Mouse (Mus musculus) heart, postnatal 0 days (tissue): ENCODE measurements around the gene Vps26c. TPM values are rescaled to one million over a fixed set of nuclear protein-coding genes. Genes with fewer than 3 reads are reported as not detected.

Experiments
- ATAC-seq: fragments of 200-750 bp; cut with Nextera tagmentation; 2 replicates; pipeline ENCODE4 v1.8.0; 2017; ENCODE audit warnings: low read depth, moderate number of reproducible peaks, moderate library complexity; ENCODE audit not compliant: insufficient read depth
- DNase-seq: peaks from one replicate; pipeline ENCODE4 v3.0.0-alpha.2; 2016; ENCODE audit warnings: low spot score
- H3K27ac ChIP-seq: fragments of 300-500 bp; sonication (generic); 2 replicates; pipeline ENCODE4 v1.5.1; 2014; ENCODE audit warnings: low read depth, mild to moderate bottlenecking
- H3K27me3 ChIP-seq: fragments of 300-500 bp; sonication (generic); 2 replicates; pipeline ENCODE4 v1.6.1; 2014; ENCODE audit warnings: low read length, mixed read lengths; ENCODE audit not compliant: control insufficient read depth, insufficient read depth
- H3K36me3 ChIP-seq: fragments of 300-500 bp; sonication (generic); replicated peaks from 2 replicates; pipeline ENCODE4 v1.6.1; 2014; ENCODE audit warnings: low read length, mixed read lengths; ENCODE audit not compliant: control insufficient read depth, insufficient read depth
- H3K4me1 ChIP-seq: fragments of 300-500 bp; sonication (generic); 2 replicates; pipeline ENCODE4 v1.6.1; 2014; ENCODE audit warnings: antibody characterized with exemption; ENCODE audit not compliant: control insufficient read depth, insufficient read depth
- H3K4me2 ChIP-seq: fragments of 300-500 bp; sonication (generic); 2 replicates; pipeline ENCODE4 v1.6.1; 2014; ENCODE audit warnings: low read depth, mild to moderate bottlenecking, low read length, moderate library complexity
- H3K4me3 ChIP-seq: fragments of 300-500 bp; sonication (generic); 2 replicates; pipeline ENCODE4 v1.5.1; 2014; ENCODE audit warnings: low read depth, low read length
- H3K9ac ChIP-seq: fragments of 300-500 bp; sonication (generic); replicated peaks from 2 replicates; pipeline ENCODE4 v1.6.1; 2014; ENCODE audit warnings: low read depth, low read length, mixed read lengths
- H3K9me3 ChIP-seq: fragments of 300-500 bp; sonication (generic); replicated peaks from 2 replicates; pipeline ENCODE4 v1.6.1; 2016; ENCODE audit warnings: low read length; ENCODE audit not compliant: control insufficient read depth
- CTCF ChIP-seq: IDR thresholded peaks from 2 replicates; pipeline ENCODE4 v1.5.1; 2016; ENCODE audit warnings: antibody characterized with exemption, control low read depth, low read depth
- EP300 ChIP-seq: IDR thresholded peaks from 2 replicates; pipeline ENCODE4 v1.6.1; 2016; ENCODE audit warnings: antibody characterized with exemption, low read depth
- WGBS: fragments of 180-500 bp; shearing (Covaris S2); extraction: QIAGEN DNeasy Blood & Tissue Kit; methylation state at CpG from one replicate; pipeline ENCODE4 v1.1.7; 2014; 5-methylcytosine and 5-hydroxymethylcytosine counted together
- polyA plus RNA-seq: library from polyadenylated mRNA; unstranded; fragments of >200 nt; fragmentation: Nextera tagmentation; extraction: Ambion mirVana; gene quantifications from 2 replicates; pipeline ENCODE4 v1.2.1, GENCODE M21; 2015
- total RNA-seq: library from RNA; depleted of rRNA; stranded (reverse); fragments of >200 nt; gene quantifications from 2 replicates; pipeline ENCODE4 v1.2.3, GENCODE M21; 2014; ENCODE audit warnings: low replicate concordance

Vps26c gene
- total and polyA plus RNA-seq, 2 experiments from 2014 or later = 37.2 to 55.8 TPM

DNA sequence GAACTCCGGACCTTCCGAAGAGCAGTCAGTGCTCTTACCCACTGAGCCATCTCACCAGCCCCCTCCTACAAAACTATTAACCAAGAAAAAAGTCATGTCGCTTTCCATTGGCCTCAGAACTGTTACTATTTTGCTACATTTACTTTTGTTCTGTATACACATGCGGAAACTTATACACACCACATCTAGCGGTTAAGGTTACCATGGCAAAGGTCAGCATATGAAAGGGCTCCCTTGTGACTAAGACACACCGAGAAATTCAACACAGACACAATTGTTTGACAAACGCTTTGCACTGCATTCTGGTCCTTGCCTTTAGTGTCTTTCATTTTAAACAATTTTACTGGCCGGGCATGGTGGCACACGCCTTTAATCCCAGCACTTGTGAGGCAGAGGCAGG, 1.9 kb downstream of the Vps26c start:
- Histone ChIP-seq H3K4me1 (peaks cover 30% of the 10 kb centered on the region), H3K4me2 (no peak overlapping the region; the same call in 1 of the 2 replicates), H3K4me3 (no peak overlapping the region), H3K36me3 (no peaks in the 10 kb centered on the region), H3K9ac (no peak overlapping the region), H3K27me3 (no peaks in the 10 kb centered on the region), H3K9me3 (no peaks in the 10 kb centered on the region), H3K27ac (peak overlapping the region; percentile 97; the same call in 1 of the 2 replicates)
- ATAC-seq (no peak), DNase-seq (no peak)
- 88% methylated on average over 9 of the region's 9 CpGs for WGBS
- TF ChIP-seq EP300 (no peak), CTCF (no peak)

DNA sequence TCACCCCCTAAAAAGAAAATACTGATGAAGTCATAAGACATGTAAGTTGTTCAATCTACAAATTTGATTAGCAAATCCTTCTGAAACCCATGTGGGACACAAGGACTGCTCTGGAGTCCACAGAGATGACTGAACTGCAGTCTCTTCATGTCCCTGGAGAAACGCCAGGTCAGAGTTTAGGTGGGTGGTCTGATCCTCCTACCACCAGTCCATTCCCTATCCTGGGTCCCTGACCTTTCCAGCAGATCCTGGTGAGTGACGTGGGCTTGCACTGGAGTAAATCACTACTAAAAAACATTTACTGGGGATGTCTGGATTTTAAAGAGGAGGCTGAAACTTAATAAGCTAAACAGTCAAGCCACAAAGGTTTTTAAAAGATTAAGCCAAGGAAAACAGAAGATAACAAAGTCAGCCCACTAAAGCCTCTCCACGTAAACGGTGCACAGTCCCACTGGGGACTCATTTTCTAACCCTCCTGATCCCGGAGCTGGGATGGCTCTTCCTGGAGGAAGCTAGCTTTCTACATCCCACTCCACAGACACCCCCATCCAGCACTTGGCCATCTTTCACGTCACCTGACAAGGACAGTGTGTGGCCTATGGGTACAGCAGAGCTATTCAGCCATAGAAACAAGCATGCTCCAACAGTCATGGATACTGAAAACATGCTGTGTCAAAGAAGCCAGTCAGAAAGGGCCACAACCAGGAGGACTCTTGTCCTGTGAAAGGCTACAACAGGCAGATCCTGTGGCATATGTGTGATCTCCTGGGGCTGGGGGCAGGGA, 2.8 kb downstream of the Vps26c start:
- Histone ChIP-seq H3K4me1 (peaks cover 39% of the 10 kb centered on the region), H3K4me3 (no peak overlapping the region)

DNA sequence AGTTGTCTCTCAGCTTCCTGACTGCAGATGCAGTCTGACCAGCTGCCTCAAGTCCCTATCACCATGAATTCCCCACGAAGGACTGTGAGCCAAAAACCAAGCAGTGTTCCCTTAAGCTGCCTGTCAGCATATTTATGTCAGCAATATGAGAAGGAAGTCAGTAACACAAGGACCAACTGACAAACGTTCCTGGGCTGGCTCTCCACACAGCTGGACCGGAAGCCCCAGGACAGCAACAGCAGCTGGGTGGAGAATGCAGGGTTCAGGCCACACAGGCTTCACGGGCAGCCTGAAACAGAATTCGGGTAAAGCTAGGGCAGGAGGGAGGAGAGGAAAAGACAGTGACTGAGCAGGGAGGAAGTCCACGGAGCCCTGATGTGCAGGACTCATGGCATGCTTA, 7.6 kb downstream of the Vps26c start:
- Histone ChIP-seq H3K27me3 (no peaks in the 10 kb centered on the region), H3K36me3 (0 out of 2 replicates have a peak, but pooled peaks cover 4% of the 10 kb centered on the region), H3K4me2 (peak overlapping the region; percentile 17), H3K4me3 (no peak overlapping the region), H3K27ac (peak overlapping the region; percentile 84), H3K9ac (0 out of 2 replicates have a peak overlapping the region, but pooled peaks have one; percentile 14), H3K9me3 (no peaks in the 10 kb centered on the region), H3K4me1 (peaks cover 26% of the 10 kb centered on the region)
- TF ChIP-seq CTCF (no peak), EP300 (peak; percentile 77)
- WGBS = 12% methylated on average over 6 of the region's 6 CpGs
- ATAC-seq (peak; percentile 79), DNase-seq (peak; percentile 77)

More for the DNA sequence above, 2.8 kb downstream of the Vps26c start:
- no peak overlapping the region for H3K9ac ChIP-seq
- peak overlapping the region; percentile 12 for H3K27ac ChIP-seq
- H3K4me2 ChIP-seq = no peak overlapping the region
- DNase-seq (no peak), ATAC-seq (no peak)
- TF ChIP-seq EP300 (no peak), CTCF (no peak)
- no peaks in the 10 kb centered on the region for H3K36me3 ChIP-seq
- H3K27me3 ChIP-seq = no peaks in the 10 kb centered on the region
- H3K9me3 ChIP-seq = no peaks in the 10 kb centered on the region
- 36% methylated on average over 6 of the region's 6 CpGs for WGBS

DNA sequence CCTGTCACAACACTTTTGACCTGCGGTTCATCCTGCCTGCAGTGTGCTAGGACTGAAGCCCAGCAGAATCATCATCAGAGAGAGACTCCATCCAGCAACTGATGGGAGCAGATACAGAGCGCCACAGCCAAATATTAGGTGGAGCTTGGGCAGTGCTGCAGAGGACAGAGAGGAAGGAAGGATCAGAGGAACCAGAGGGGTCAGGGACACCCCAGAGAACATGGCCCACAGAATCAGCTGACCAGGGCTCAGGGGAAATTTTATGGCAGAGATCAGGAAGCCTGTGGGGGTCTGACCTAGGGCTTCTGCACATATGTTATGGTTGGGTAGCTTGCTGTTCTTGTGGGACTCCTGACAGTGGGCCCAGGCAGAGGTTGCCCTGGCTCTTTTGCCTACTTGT, 9.0 kb downstream of the Vps26c start:
- Histone ChIP-seq H3K4me3 (no peak overlapping the region), H3K4me2 (no peak overlapping the region), H3K36me3 (peaks cover 9% of the 10 kb centered on the region; the same call in 1 of the 2 replicates), H3K27me3 (no peaks in the 10 kb centered on the region), H3K9ac (no peak overlapping the region), H3K9me3 (no peaks in the 10 kb centered on the region), H3K4me1 (peaks cover 22% of the 10 kb centered on the region), H3K27ac (no peak overlapping the region)
- TF ChIP-seq CTCF = no peak
- TF ChIP-seq EP300 = no peak
- 98% methylated on average over 2 of the region's 2 CpGs for WGBS
- ATAC-seq (no peak), DNase-seq (no peak)

DNA sequence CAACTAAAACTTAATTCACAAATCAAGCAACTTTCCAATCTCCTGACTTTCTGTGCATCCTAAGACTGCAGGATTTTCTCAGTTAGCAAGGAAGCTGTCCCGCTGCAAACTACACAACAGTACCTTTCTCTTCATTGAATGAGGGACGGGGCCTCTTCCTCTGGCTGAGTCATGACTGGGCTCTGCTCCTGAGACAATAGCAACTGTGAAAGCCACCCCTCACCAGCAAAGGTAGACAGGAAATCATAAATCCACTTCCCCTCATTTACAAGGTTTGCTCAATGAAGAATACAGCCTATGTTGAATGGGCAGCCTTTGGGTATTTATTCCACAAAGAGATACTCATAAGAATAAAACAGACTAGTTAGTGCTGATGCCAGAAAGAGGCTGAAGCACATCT, 16.6 kb downstream of the Vps26c start:
- no peak overlapping the region for H3K4me3 ChIP-seq
- ATAC-seq (no peak), DNase-seq (no peak)
- peaks cover 54% of the 10 kb centered on the region for H3K36me3 ChIP-seq
- no peaks in the 10 kb centered on the region for H3K27me3 ChIP-seq
- WGBS = 66% methylated on average over 2 of the region's 2 CpGs
- no peak overlapping the region for H3K27ac ChIP-seq
- TF ChIP-seq EP300 = no peak
- TF ChIP-seq CTCF = no peak
- H3K9ac ChIP-seq = no peak overlapping the region
- H3K4me1 ChIP-seq = no peaks in the 10 kb centered on the region
- H3K4me2 ChIP-seq = no peak overlapping the region
- H3K9me3 ChIP-seq = no peaks in the 10 kb centered on the region

DNA sequence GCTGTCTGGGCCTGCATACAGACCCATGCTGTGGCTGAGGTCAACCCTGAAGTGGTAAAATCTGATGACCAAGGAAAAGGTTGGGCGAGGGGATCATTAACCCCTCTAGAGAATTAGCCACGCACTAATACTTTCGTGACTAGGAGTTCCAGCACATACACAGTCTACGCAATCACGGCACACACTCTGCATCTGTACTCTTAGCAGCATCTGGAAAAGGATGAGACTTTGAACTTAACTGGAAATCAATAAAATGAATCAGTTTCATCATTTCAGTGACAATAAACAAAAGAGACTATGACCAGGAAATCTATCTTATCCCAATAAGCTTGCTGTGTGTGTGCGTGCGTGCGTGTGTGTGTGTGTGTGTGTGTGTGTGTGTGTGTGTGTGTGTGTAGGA, 17.9 kb downstream of the Vps26c start:
- no peak for ATAC-seq
- H3K4me2 ChIP-seq = no peak overlapping the region
- 95% methylated on average over 8 of the region's 8 CpGs for WGBS
- no peaks in the 10 kb centered on the region for H3K9me3 ChIP-seq
- DNase-seq = no peak
- H3K36me3 ChIP-seq = peaks cover 65% of the 10 kb centered on the region
- no peak overlapping the region for H3K4me3 ChIP-seq
- no peak for TF ChIP-seq EP300
- TF ChIP-seq CTCF = no peak
- H3K9ac ChIP-seq = no peak overlapping the region
- no peaks in the 10 kb centered on the region for H3K4me1 ChIP-seq
- H3K27ac ChIP-seq = no peak overlapping the region
- H3K27me3 ChIP-seq = no peaks in the 10 kb centered on the region
